Mouse (Mus musculus) small intestine, adult 2 months (tissue): Measurements from ENCODE around the gene Spon1. TPM values are rescaled to one million over a fixed set of nuclear protein-coding genes. Genes with fewer than 3 reads are reported as not detected.

Source experiments
- H3K27ac ChIP-seq: fragments of 200-500 bp; 2 replicates; pipeline ENCODE4 v1.5.1; 2012; ENCODE audit warnings: low read depth, low read length, control low read depth, inconsistent platforms; ENCODE audit not compliant: insufficient read depth
- H3K27me3 ChIP-seq: fragments of 200-500 bp; 2 replicates; pipeline ENCODE4 v1.6.1; 2012; ENCODE audit warnings: mild to moderate bottlenecking, moderate library complexity, low read length, inconsistent platforms; ENCODE audit not compliant: control insufficient read depth, insufficient read depth
- H3K36me3 ChIP-seq: fragments of 200-500 bp; 2 replicates; pipeline ENCODE4 v1.6.1; 2012; ENCODE audit warnings: mild to moderate bottlenecking, low read length, control low read depth, inconsistent platforms; ENCODE audit not compliant: control insufficient read depth, insufficient read depth
- H3K4me1 ChIP-seq: fragments of 200-500 bp; 2 replicates; pipeline ENCODE4 v1.6.1; 2012; ENCODE audit warnings: low read length, inconsistent platforms, mixed read lengths; ENCODE audit not compliant: control insufficient read depth, insufficient read depth, insufficient read length
- H3K4me3 ChIP-seq: fragments of 200-500 bp; 2 replicates; pipeline ENCODE4 v1.5.1; 2012; ENCODE audit warnings: low read depth, mild to moderate bottlenecking, control low read depth, inconsistent platforms, low read length, moderate library complexity
- CTCF ChIP-seq: fragments of 200-500 bp; IDR thresholded peaks from 2 replicates; pipeline ENCODE4 v1.5.1; 2012; ENCODE audit warnings: low read depth, mild to moderate bottlenecking, control low read depth, inconsistent platforms, low read length, moderate library complexity, mixed read lengths; ENCODE audit not compliant: insufficient replicate concordance, insufficient read length; ENCODE audit errors: extremely low read depth
- POLR2A ChIP-seq: fragments of 200-500 bp; IDR thresholded peaks from 2 replicates; pipeline ENCODE4 v1.6.1; 2012; ENCODE audit warnings: low read depth, mild to moderate bottlenecking, control low read depth, inconsistent platforms, low read length, moderate library complexity
- whole genome bisulfite sequencing: fragments of 180-500 bp; shearing (Covaris S2); methylation state at CpG from one replicate; pipeline ENCODE4 v1.1.7; 2018; 5-methylcytosine and 5-hydroxymethylcytosine counted together
- polyA plus RNA-seq: library from polyadenylated mRNA; depleted of rRNA; stranded (reverse); fragments of >200 nt; gene quantifications from 2 replicates; pipeline ENCODE4 v1.2.3, GENCODE M21; 2012

The Spon1 gene
- polyA plus RNA-seq, 1 experiment: 3.3 TPM

- Histone ChIP-seq H3K27me3 (peaks cover 14% of the 10 kb centered on the region), H3K27ac (no peak overlapping the region), H3K4me1 (peaks cover 9% of the 10 kb centered on the region; the same call in 1 of the 2 replicates), H3K36me3 (no peaks in the 10 kb centered on the region), H3K4me3 (peak overlapping the region; percentile 56)
- TF ChIP-seq CTCF (no peak), POLR2A (no peak)
- WGBS: 3% methylated on average over 27 of the region's 27 CpGs
Measured at GRCm38 (mm10) chr7:113766498-113766941, 722 bp downstream of the Spon1 start.

- Histone ChIP-seq H3K4me1 (peaks cover 9% of the 10 kb centered on the region; the same call in 1 of the 2 replicates), H3K36me3 (no peaks in the 10 kb centered on the region), H3K27me3 (peaks cover 14% of the 10 kb centered on the region), H3K4me3 (no peak overlapping the region), H3K27ac (no peak overlapping the region)
- TF ChIP-seq CTCF: no peak
- TF ChIP-seq POLR2A: no peak
- 60% methylated on average over 6 of the region's 6 CpGs for WGBS
Measured at GRCm38 (mm10) chr7:113767546-113767945, 1.7 kb downstream of the Spon1 start.

DNA sequence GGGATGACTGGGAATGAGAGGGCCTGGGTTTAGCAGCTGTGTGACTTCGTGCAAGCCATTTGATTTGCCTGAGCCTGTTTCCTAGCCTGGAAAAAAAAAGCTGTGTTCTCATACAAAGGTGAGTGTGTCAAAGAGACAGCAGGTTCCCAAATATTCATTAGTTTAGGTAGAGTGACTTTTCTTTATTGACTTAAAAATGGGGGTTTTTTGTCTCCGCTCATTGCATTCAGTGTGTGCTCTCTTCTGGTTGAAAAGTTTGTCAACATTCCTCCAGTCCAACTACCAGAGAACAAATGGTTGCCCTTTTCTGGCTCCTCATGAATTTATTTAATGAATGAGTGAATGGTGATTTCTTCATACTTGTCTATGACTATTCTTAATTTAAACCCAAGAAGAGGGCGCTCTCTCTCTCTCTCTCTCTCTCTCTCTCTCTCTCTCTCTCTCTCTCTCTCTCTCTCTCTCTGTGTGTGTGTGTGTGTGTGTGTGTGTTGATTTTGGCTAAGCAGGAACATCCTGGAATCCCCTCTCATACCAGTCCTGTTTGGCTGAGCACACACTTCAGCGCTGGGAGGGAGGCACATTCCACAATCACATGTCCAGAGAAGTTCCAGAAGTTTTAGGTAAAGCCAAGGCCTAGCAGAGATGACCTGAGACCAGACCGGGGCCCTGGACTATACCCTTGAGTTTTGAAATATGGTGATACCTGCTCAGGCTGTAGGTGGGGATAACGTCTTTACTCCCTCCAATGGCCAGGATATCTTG lies 2.6 kb downstream of the Spon1 start:
- 75% methylated on average over 6 of the region's 6 CpGs for WGBS
- TF ChIP-seq POLR2A: no peak
- no peak for TF ChIP-seq CTCF
- Histone ChIP-seq H3K27me3 (peaks cover 14% of the 10 kb centered on the region), H3K4me1 (peaks cover 9% of the 10 kb centered on the region; the same call in 1 of the 2 replicates), H3K27ac (no peak overlapping the region), H3K4me3 (no peak overlapping the region), H3K36me3 (no peaks in the 10 kb centered on the region)

DNA sequence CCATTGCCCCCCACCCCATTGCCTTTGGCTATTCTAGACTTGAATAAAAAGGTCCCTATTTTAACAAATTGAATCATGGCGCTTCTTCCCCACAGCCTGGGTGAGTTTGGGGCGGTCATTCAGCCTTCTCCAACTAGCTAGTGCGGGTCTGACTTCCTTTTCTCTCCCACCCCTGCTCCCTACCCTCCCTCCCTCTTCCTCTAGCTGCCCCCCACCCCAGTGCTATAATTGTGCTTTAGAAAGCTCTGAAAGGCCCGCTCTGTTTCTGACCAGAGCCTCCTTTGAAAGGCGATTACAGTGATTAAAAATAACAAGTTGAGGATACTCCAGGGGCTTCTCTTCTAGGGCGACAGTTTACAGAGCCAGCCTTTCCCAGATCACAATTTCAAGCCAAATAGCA lies 3.5 kb downstream of the Spon1 start:
- Histone ChIP-seq H3K27me3 (peaks cover 14% of the 10 kb centered on the region), H3K4me3 (no peak overlapping the region), H3K36me3 (no peaks in the 10 kb centered on the region), H3K27ac (no peak overlapping the region), H3K4me1 (peaks cover 9% of the 10 kb centered on the region; the same call in 1 of the 2 replicates)
- WGBS: 76% methylated on average over 6 of the region's 6 CpGs
- TF ChIP-seq CTCF (no peak), POLR2A (no peak)

DNA sequence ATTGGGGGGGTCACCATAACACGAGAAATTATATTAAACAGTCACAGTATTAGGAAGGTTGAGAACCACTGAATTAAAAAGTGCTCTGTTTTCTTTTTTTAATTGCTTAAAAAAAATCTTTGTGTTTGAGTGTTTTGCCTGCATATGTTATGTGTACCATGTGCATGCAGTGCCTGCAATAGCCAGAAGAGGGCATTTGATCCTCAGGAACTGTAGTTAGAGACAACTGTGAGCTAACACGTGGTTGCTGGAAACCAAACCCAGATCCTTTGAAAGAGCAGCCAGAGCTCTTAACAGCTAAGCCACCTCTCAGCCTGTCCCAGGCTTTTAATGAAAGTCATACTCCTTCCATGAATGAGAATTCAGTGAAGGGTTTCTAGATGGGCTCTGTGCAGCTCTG lies 6.3 kb downstream of the Spon1 start:
- no peaks in the 10 kb centered on the region for H3K27me3 ChIP-seq
- no peaks in the 10 kb centered on the region for H3K36me3 ChIP-seq
- TF ChIP-seq POLR2A (no peak), CTCF (no peak)
- no peak overlapping the region for H3K27ac ChIP-seq
- peaks cover 4% of the 10 kb centered on the region; the same call in 1 of the 2 replicates for H3K4me1 ChIP-seq
- H3K4me3 ChIP-seq: no peak overlapping the region
- 88% methylated on average over 2 of the region's 2 CpGs for WGBS

- H3K4me3 ChIP-seq: no peak overlapping the region
- no peaks in the 10 kb centered on the region for H3K27me3 ChIP-seq
- H3K36me3 ChIP-seq: no peaks in the 10 kb centered on the region
- no peak overlapping the region for H3K27ac ChIP-seq
- no peak for TF ChIP-seq CTCF
- TF ChIP-seq POLR2A: no peak
- WGBS: 48% methylated on average over 8 of the region's 8 CpGs
- peaks cover 4% of the 10 kb centered on the region; the same call in 1 of the 2 replicates for H3K4me1 ChIP-seq
Measured at GRCm38 (mm10) chr7:113773436-113773835, 7.6 kb downstream of the Spon1 start.

DNA sequence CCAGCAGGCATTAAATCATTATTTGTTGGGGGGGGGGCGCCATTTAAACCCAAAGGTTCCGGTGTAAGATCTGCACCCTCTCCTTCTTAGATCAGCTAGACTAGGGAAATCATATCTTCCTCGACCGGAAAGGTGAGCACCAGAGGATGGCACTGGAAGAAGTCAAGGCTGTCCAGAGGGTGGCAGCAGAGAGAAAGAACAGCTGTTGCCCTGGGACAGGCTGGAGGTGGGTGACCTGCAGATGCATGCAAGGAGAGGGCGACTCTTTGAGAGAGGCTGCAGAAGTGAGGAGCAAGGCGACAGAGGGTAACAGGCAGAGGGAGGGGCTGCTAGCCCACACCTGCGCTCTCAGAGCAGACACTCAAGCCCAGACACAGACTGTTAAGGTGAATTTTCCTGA lies 8.2 kb downstream of the Spon1 start:
- peaks cover 4% of the 10 kb centered on the region; the same call in 1 of the 2 replicates for H3K4me1 ChIP-seq
- H3K27me3 ChIP-seq: no peaks in the 10 kb centered on the region
- H3K36me3 ChIP-seq: no peaks in the 10 kb centered on the region
- TF ChIP-seq POLR2A (no peak), CTCF (peak; percentile 79; the same call in 1 of the 2 replicates)
- no peak overlapping the region for H3K27ac ChIP-seq
- H3K4me3 ChIP-seq: no peak overlapping the region
- 10% methylated on average over 7 of the region's 7 CpGs for WGBS
